Mouse (Mus musculus) intestine, embryonic 14.5 days (tissue): ENCODE measurements around the gene Olfr112. TPM values are rescaled to one million over a fixed set of nuclear protein-coding genes. Genes with fewer than 3 reads are reported as not detected.
A peak's percentile ranks its signal among the peaks of the same experiment; 100 is the strongest.
"Not testable (repeated sequence)": the region's sequence is repeated elsewhere in the genome, so short reads cannot be mapped to it uniquely, and the experiment has no call there.

Source experiments
- ATAC-seq: fragments of 200-750 bp; cut with Nextera tagmentation; replicated peaks from 2 replicates; pipeline ENCODE4 v1.8.0; 2017; ENCODE audit warnings: low read depth, moderate number of reproducible peaks, moderate TSS enrichment, moderate library complexity; ENCODE audit not compliant: low FRiP score, low TSS enrichment
- DNase-seq: peaks from one replicate; pipeline ENCODE4 v3.0.0-alpha.2; 2018; ENCODE audit warnings: low spot score
- H3K27ac ChIP-seq: fragments of 300-500 bp; sonication (generic); 2 replicates; pipeline ENCODE4 v1.5.1; 2014; ENCODE audit warnings: low read depth, mild to moderate bottlenecking, control low read depth
- H3K27me3 ChIP-seq: fragments of 300-500 bp; sonication (generic); replicated peaks from 2 replicates; pipeline ENCODE4 v1.6.1; 2014; ENCODE audit warnings: low read length, control low read depth; ENCODE audit not compliant: control insufficient read depth, insufficient read depth
- H3K36me3 ChIP-seq: fragments of 300-500 bp; sonication (generic); 2 replicates; pipeline ENCODE4 v1.6.1; 2014; ENCODE audit warnings: low read length, control low read depth; ENCODE audit not compliant: control insufficient read depth, insufficient read depth
- H3K4me1 ChIP-seq: fragments of 300-500 bp; sonication (generic); replicated peaks from 2 replicates; pipeline ENCODE4 v1.6.1; 2014; ENCODE audit warnings: low read length, control low read depth, mixed read lengths; ENCODE audit not compliant: control insufficient read depth, insufficient read depth
- H3K4me2 ChIP-seq: fragments of 300-500 bp; sonication (generic); 2 replicates; pipeline ENCODE4 v1.6.1; 2014; ENCODE audit warnings: low read length
- H3K4me3 ChIP-seq: fragments of 300-500 bp; sonication (generic); 2 replicates; pipeline ENCODE4 v1.5.1; 2014; ENCODE audit warnings: low read depth, low read length, control low read depth, mixed read lengths
- H3K9ac ChIP-seq: fragments of 300-500 bp; sonication (generic); 2 replicates; pipeline ENCODE4 v1.6.1; 2014; ENCODE audit warnings: mild to moderate bottlenecking, low read length
- H3K9me3 ChIP-seq: fragments of 300-500 bp; sonication (generic); 2 replicates; pipeline ENCODE4 v1.6.1; 2016; ENCODE audit warnings: low read length, control low read depth; ENCODE audit not compliant: control insufficient read depth
- WGBS: fragments of 180-500 bp; shearing (Covaris S2); extraction: QIAGEN DNeasy Blood & Tissue Kit; methylation state at CpG from one replicate; pipeline ENCODE4 v1.1.7; 2014; 5-methylcytosine and 5-hydroxymethylcytosine counted together
- polyA plus RNA-seq: library from polyadenylated mRNA; unstranded; fragments of >200 nt; fragmentation: Nextera tagmentation; extraction: Ambion mirVana; gene quantifications from 2 replicates; pipeline ENCODE4 v1.2.1, GENCODE M21; 2014

Gene Olfr112
- not detected in 2 replicates for polyA plus RNA-seq

DNA sequence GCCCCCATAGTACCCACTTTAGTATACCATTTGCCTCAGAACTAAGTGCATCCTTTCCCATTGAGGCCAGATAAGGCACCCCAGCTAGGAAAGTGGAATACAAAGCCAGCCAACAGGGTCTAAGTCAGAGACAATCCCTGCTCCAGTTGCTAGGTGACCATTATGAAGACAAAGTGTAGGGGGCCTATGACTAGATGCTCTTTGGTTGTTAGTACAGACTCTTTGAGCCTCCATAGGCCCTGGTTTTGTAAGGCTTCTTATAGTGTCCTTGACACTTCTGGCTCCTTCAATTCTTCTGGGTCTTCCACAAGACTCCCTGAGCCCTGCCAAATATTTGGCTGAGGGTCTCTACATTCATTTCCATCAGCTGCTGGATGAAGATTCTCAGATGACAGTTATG is at the start of gene Olfr112:
Olfr112 (minus strand) TSS at position 101 of the 400 bp plus-strand sequence.
- no peaks in the 10 kb centered on the region for H3K36me3 ChIP-seq
- H3K9ac ChIP-seq, result no peak within 1 kb of the TSS
- no peaks in the 10 kb centered on the region for H3K9me3 ChIP-seq
- no peak within 1 kb of the TSS for H3K4me2 ChIP-seq
- H3K27ac ChIP-seq, result no peak within 1 kb of the TSS
- no peaks in the 10 kb centered on the region for H3K4me1 ChIP-seq
- ATAC-seq (no peak), DNase-seq (no peak)
- no peak within 1 kb of the TSS for H3K4me3 ChIP-seq
- H3K27me3 ChIP-seq, result no peaks in the 10 kb centered on the region

DNA sequence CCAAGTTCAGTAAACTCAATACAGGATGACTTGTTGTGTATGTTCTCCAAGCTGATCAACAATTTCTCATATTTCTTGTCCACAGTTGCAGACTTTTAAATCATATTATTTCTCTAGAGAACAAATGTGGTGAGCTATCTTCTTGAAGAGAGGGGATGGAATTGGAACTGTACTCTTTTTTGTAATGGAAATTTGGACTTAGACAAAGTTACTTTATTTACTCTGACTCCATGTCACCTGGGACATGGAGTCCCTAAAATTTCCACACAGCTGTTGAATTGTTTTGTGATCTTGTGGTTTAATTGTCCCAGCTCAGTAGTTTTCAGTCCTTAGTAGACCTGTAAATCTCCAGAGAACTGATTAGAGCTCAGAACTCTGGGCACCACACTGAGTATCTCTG is 23.4 kb upstream of the Olfr112 start, which contains the start of gene Olfr114:
Olfr114 (minus strand) TSS at position 101 of the 400 bp plus-strand sequence.
- Histone ChIP-seq H3K27ac (no peak within 1 kb of the TSS), H3K9me3 (no peaks in the 10 kb centered on the region), H3K4me2 (no peak within 1 kb of the TSS)

DNA sequence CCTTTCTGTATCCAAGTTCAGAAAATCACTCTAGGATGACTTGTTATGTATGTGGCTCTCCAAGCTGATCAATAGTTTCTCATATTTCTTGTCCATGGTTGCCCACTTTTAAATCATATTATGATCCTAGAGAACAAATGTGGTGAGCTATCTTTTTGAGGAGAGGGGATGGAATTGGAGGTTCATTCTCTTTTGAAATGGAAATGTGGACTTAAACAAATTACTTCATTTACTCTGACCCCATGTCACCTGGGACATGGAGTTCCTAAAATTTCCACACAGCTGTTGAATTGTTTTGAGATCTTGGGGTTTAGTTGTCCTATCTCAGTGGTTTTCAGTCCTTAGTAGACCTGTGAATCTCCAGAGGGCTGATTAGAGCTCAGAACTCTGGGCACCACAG is 8.3 kb upstream of the Olfr112 start, which contains the start of gene Olfr113:
Olfr113 (minus strand) TSS at position 101 of the 400 bp plus-strand sequence.
- Histone ChIP-seq H3K9me3 (no peaks in the 10 kb centered on the region), H3K4me1 (no peaks in the 10 kb centered on the region), H3K9ac (no peak within 1 kb of the TSS), H3K4me3 (no peak within 1 kb of the TSS), H3K27me3 (no peaks in the 10 kb centered on the region), H3K36me3 (no peaks in the 10 kb centered on the region), H3K4me2 (no peak within 1 kb of the TSS), H3K27ac (no peak within 1 kb of the TSS)
- no peak for ATAC-seq
- no peak for DNase-seq

More for the DNA sequence above, 23.4 kb upstream of the Olfr112 start, which contains the start of gene Olfr114:
- no peak within 1 kb of the TSS for H3K9ac ChIP-seq
- no peaks in the 10 kb centered on the region for H3K36me3 ChIP-seq
- H3K4me1 ChIP-seq, result no peaks in the 10 kb centered on the region
- no peak for DNase-seq
- ATAC-seq, result no peak
- H3K4me3 ChIP-seq, result no peak within 1 kb of the TSS
- H3K27me3 ChIP-seq, result no peaks in the 10 kb centered on the region

DNA sequence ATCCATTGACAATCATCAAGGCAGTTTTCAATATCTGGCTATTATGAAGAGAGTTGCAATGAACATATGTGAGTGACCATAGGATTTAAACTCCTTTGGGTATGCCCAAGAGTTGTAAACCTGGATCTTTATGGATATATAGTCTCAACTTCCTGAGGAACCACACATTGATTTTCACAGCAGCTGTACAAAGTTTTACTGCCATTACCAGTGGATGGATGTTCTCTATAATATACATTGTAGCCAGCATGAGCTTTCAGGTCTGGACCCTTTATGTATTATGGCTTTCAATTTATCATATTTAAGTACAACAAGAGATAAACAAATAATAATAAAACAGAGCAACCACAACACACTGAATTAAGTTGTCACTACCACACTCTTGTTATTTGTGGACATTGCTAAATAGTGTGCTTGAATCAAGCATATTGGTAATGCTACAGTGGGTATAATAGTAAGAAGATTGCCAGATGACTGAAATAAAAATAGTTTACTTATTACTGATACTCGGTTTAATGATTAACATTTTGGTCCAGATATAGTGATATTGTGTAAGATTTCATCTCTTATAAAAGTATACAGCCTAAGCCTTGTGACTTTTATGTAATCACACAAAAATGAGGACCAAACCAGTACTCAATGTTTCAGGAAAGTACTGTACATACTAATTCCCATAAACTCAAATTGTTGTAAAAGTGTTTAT is 10.2 kb downstream of the Olfr112 start:
- 51% methylated on average over 1 of the region's 1 CpGs for WGBS
- no peak overlapping the region for H3K4me2 ChIP-seq
- H3K36me3 ChIP-seq, result no peaks in the 10 kb centered on the region
- no peak overlapping the region for H3K9ac ChIP-seq
- ATAC-seq (peak; percentile 43; the same call in 1 of the 2 replicates), DNase-seq (no peak)
- no peak overlapping the region for H3K27ac ChIP-seq
- no peaks in the 10 kb centered on the region for H3K27me3 ChIP-seq
- H3K9me3 ChIP-seq, result no peaks in the 10 kb centered on the region
- H3K4me1 ChIP-seq, result no peaks in the 10 kb centered on the region
- H3K4me3 ChIP-seq, result no peak overlapping the region

DNA sequence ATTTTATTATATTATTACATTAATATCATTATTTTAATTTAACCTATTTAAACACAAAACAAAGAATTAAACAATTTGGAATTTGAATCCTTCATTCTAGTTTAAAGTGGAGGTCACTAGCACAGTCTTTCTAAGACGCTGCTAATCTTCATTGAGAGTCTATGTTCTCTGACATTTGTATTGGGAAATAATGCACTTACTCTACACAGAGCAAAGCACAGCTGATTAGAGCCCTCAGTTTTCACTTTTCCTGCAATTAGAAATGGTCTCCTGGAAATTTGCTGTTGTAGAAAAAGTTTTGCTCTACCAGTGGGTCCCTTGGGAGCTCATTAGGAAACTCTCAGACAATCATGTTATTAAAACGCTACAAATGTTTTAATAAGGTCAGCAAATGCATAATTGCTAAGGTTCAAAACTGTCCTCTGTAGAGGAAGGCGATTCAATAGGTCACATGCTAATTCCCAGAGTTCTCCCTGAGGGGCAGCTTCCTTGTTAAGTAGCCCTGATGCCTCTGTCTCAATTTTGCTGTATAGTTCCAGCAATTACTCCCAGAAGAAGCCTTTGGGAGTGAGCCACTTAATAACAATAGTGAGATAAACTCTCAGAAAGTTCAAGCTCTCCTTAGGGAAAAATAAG is 25.3 kb downstream of the Olfr112 start:
- 65% methylated on average over 3 of the region's 3 CpGs for WGBS
- Histone ChIP-seq H3K4me1 (no peaks in the 10 kb centered on the region), H3K9me3 (no peaks in the 10 kb centered on the region), H3K27ac (no peak overlapping the region), H3K27me3 (no peaks in the 10 kb centered on the region), H3K4me3 (no peak overlapping the region), H3K4me2 (no peak overlapping the region), H3K9ac (no peak overlapping the region), H3K36me3 (no peaks in the 10 kb centered on the region)
- DNase-seq, result no peak
- no peak for ATAC-seq

DNA sequence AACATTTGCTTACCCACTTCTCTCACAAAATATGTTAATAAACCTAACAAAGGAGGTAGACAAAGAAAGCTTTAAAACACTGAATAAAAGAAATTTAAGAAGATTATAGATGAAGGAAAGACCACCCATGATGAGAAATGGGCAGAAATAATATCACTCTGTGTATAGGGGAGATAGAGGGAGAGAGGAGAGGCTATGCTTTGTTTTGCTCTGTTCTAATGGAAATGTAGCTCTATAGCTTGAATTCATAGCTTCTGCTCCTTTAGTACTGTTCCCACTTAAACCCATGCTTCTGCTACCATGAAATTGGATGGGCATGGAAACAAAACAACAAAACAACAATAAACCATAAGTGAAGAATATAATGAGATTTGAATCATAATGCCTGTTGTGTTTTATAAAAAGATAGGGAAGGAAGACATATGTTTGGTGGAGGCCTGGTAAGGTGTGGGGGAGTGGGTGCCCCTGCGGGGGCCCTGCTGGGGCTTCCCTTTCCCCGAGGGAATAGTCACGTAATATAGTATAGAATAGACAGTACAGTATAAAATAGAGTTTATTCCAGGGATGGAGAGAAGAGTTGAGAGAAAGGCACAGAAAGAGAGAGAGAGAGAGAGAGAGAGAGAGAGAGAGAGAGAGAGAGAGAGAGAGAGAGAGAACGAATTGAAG is 27.7 kb downstream of the Olfr112 start:
- Histone ChIP-seq H3K9me3 (no peaks in the 10 kb centered on the region), H3K9ac (no peak overlapping the region), H3K4me3 (no peak overlapping the region), H3K36me3 (no peaks in the 10 kb centered on the region), H3K27ac (no peak overlapping the region), H3K27me3 (no peaks in the 10 kb centered on the region), H3K4me2 (no peak overlapping the region), H3K4me1 (no peaks in the 10 kb centered on the region)
- DNase-seq, result no peak
- ATAC-seq, result no peak
- 76% methylated on average over 4 of the region's 4 CpGs for WGBS

DNA sequence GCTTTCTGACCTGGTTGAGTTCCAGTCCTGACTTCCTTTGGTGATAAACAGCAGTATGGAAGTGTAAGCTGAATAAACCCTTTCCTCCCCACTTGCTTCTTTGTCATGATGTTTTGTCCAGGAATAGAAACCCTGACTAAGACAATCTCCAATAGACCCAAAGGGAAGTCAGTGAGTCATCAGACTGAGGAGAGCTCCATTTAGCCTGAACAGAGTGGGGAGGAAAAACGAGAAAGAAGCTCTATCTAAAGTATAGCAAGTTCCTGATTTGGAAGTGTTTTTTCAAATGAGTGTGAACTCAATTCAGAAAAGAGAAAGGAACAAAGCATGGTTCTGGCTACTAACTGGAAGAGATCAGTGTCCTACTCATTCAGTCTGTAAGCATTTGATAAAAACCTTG is 30.8 kb downstream of the Olfr112 start:
- H3K4me3 ChIP-seq, H3K9me3 ChIP-seq, H3K4me2 ChIP-seq, ATAC-seq, DNase-seq, H3K9ac ChIP-seq, H3K27me3 ChIP-seq, H3K36me3 ChIP-seq, H3K27ac ChIP-seq, H3K4me1 ChIP-seq: not testable (repeated sequence)
- WGBS, result 53% methylated on average over 1 of the region's 1 CpGs

DNA sequence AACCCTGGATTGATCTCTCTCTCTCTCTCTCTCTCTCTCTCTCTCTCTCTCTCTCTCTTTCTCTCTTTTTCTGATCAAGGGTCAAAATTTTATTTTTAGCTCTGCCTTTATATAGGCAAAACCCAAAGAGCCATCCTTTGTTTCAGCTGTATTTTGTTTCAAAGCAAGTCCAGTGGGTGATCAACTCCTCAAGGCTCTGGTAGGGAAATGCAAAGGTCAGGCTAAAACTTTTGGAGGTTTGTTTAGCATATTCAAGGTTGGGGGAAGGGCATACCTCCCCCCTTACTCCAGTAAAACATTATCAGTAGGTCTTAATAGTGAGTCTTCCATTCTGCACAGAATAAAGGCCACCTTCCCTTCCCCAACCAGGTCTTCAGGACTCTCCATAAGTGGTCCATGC is 34.1 kb downstream of the Olfr112 start:
- ATAC-seq, result no peak
- H3K4me2 ChIP-seq, result no peak overlapping the region
- no peaks in the 10 kb centered on the region for H3K4me1 ChIP-seq

More for the DNA sequence above, 34.1 kb downstream of the Olfr112 start:
- Histone ChIP-seq H3K27ac (no peak overlapping the region), H3K9ac (no peak overlapping the region), H3K36me3 (no peaks in the 10 kb centered on the region), H3K27me3 (no peaks in the 10 kb centered on the region), H3K9me3 (no peaks in the 10 kb centered on the region), H3K4me3 (no peak overlapping the region)
- DNase-seq, result no peak
